Mouse (Mus musculus): ENCODE data around the gene Mbl2. TPM values are rescaled to one million over a fixed set of nuclear protein-coding genes. Genes with fewer than 3 reads are reported as not detected.
"Not testable (repeated sequence)": the region's sequence is repeated elsewhere in the genome, so short reads cannot be mapped to it uniquely, and the experiment has no call there.

Mbl2 gene
- not detected in 2 replicates for total RNA-seq (2017)

- no peak for ATAC-seq (replicated peaks; ENCODE audit: low read depth, poor library complexity, severe bottlenecking)
These were observed at the start of gene Mbl2 for GRCm38 (mm10) chr19:30232691-30233090. Gene Mbl2, plus strand, starts transcription at chr19:30232942.

GRCm38 (mm10) chr19:30185536-30185935, 47.2 kb upstream of the Mbl2 start:
- ATAC-seq (replicated peaks; ENCODE audit: low read depth, poor library complexity, severe bottlenecking) = no peak

GRCm38 (mm10) chr19:30187232-30187631, 45.5 kb upstream of the Mbl2 start:
- no peak for ATAC-seq (replicated peaks; ENCODE audit: low read depth, poor library complexity, severe bottlenecking)

GRCm38 (mm10) chr19:30194999-30195398, 37.7 kb upstream of the Mbl2 start:
- ATAC-seq (replicated peaks; ENCODE audit: low read depth, poor library complexity, severe bottlenecking) = no peak

- ATAC-seq (replicated peaks; ENCODE audit: low read depth, poor library complexity, severe bottlenecking) = no peak
These were observed 30.6 kb upstream of the Mbl2 start for GRCm38 (mm10) chr19:30202177-30202576.

- peak; percentile 60; the same call in 1 of the 2 replicates for ATAC-seq (replicated peaks; ENCODE audit: low read depth, poor library complexity, severe bottlenecking)
These were observed 27.5 kb upstream of the Mbl2 start for GRCm38 (mm10) chr19:30205159-30205816.

- no peak for ATAC-seq (replicated peaks; ENCODE audit: low read depth, poor library complexity, severe bottlenecking)
These were observed 26.9 kb upstream of the Mbl2 start for GRCm38 (mm10) chr19:30205874-30206273.

- ATAC-seq (replicated peaks; ENCODE audit: low read depth, poor library complexity, severe bottlenecking) = no peak
These were observed 25.8 kb upstream of the Mbl2 start for GRCm38 (mm10) chr19:30206981-30207380.

- not testable (repeated sequence) for ATAC-seq (replicated peaks; ENCODE audit: low read depth, poor library complexity, severe bottlenecking)
These were observed 23.7 kb upstream of the Mbl2 start for GRCm38 (mm10) chr19:30209006-30209405.

GRCm38 (mm10) chr19:30214026-30214425, 18.7 kb upstream of the Mbl2 start:
- no peak for ATAC-seq (replicated peaks; ENCODE audit: low read depth, poor library complexity, severe bottlenecking)

GRCm38 (mm10) chr19:30215736-30216135, 17.0 kb upstream of the Mbl2 start:
- ATAC-seq (replicated peaks; ENCODE audit: low read depth, poor library complexity, severe bottlenecking) = not testable (repeated sequence)

- no peak for ATAC-seq (replicated peaks; ENCODE audit: low read depth, poor library complexity, severe bottlenecking)
These were observed 16.6 kb upstream of the Mbl2 start for GRCm38 (mm10) chr19:30216186-30216585.

- peak; percentile 69; the same call in 1 of the 2 replicates for ATAC-seq (replicated peaks; ENCODE audit: low read depth, poor library complexity, severe bottlenecking)
These were observed 15.4 kb upstream of the Mbl2 start for GRCm38 (mm10) chr19:30217335-30217734.

GRCm38 (mm10) chr19:30222593-30222992, 10.1 kb upstream of the Mbl2 start:
- not testable (repeated sequence) for ATAC-seq (replicated peaks; ENCODE audit: low read depth, poor library complexity, severe bottlenecking)

- ATAC-seq (replicated peaks; ENCODE audit: low read depth, poor library complexity, severe bottlenecking) = no peak
These were observed 3.3 kb upstream of the Mbl2 start for GRCm38 (mm10) chr19:30229477-30229876.

GRCm38 (mm10) chr19:30234416-30234815, 1.7 kb downstream of the Mbl2 start:
- no peak for ATAC-seq (replicated peaks; ENCODE audit: low read depth, poor library complexity, severe bottlenecking)

- peak; percentile 66 for ATAC-seq (replicated peaks; ENCODE audit: low read depth, poor library complexity, severe bottlenecking)
These were observed 14.6 kb downstream of the Mbl2 start for GRCm38 (mm10) chr19:30247359-30247758.

GRCm38 (mm10) chr19:30248822-30249221, 16.1 kb downstream of the Mbl2 start:
- peak; percentile 68; the same call in 1 of the 2 replicates for ATAC-seq (replicated peaks; ENCODE audit: low read depth, poor library complexity, severe bottlenecking)

- ATAC-seq (replicated peaks; ENCODE audit: low read depth, poor library complexity, severe bottlenecking) = no peak
These were observed 19.5 kb downstream of the Mbl2 start for GRCm38 (mm10) chr19:30252253-30252652.

GRCm38 (mm10) chr19:30256339-30256738, 23.6 kb downstream of the Mbl2 start:
- no peak for ATAC-seq (replicated peaks; ENCODE audit: low read depth, poor library complexity, severe bottlenecking)

GRCm38 (mm10) chr19:30281125-30281524, 48.4 kb downstream of the Mbl2 start:
- no peak for ATAC-seq (replicated peaks; ENCODE audit: low read depth, poor library complexity, severe bottlenecking)

- no peak for ATAC-seq (replicated peaks; ENCODE audit: low read depth, poor library complexity, severe bottlenecking)
These were observed 55.3 kb downstream of the Mbl2 start for GRCm38 (mm10) chr19:30287899-30288490.
